Mouse (Mus musculus): ENCODE measurements around the gene Grik3.

Gene Grik3

GRCm38 (mm10) chr4:125490661-125491504 lies at the start of gene Grik3:
Grik3 (plus strand) TSS chr4:125490700.
- DNase-seq, result no peak

GRCm38 (mm10) chr4:125441821-125442220 lies 48.7 kb upstream of the Grik3 start:
- no peak for DNase-seq

- DNase-seq, result no peak
Observed at GRCm38 (mm10) chr4:125444366-125444765, 46.1 kb upstream of the Grik3 start.

GRCm38 (mm10) chr4:125450602-125451321 lies 39.7 kb upstream of the Grik3 start:
- no peak for DNase-seq

- no peak for DNase-seq
Observed at GRCm38 (mm10) chr4:125451821-125452220, 38.7 kb upstream of the Grik3 start.

- no peak for DNase-seq
Observed at GRCm38 (mm10) chr4:125456506-125456905, 34.0 kb upstream of the Grik3 start.

GRCm38 (mm10) chr4:125457152-125458093 lies 33.1 kb upstream of the Grik3 start:
- no peak for DNase-seq

GRCm38 (mm10) chr4:125459791-125460190 lies 30.7 kb upstream of the Grik3 start:
- DNase-seq, result no peak

GRCm38 (mm10) chr4:125469711-125470372 lies 20.7 kb upstream of the Grik3 start:
- DNase-seq, result no peak

GRCm38 (mm10) chr4:125474903-125475302 lies 15.6 kb upstream of the Grik3 start:
- no peak for DNase-seq

GRCm38 (mm10) chr4:125478071-125478470 lies 12.4 kb upstream of the Grik3 start:
- DNase-seq, result no peak

GRCm38 (mm10) chr4:125481256-125481655 lies 9.2 kb upstream of the Grik3 start:
- no peak for DNase-seq

- DNase-seq, result no peak
Observed at GRCm38 (mm10) chr4:125484131-125484530, 6.4 kb upstream of the Grik3 start.

GRCm38 (mm10) chr4:125485416-125486239 lies 4.9 kb upstream of the Grik3 start:
- no peak for DNase-seq

GRCm38 (mm10) chr4:125486616-125487015 lies 3.9 kb upstream of the Grik3 start:
- no peak for DNase-seq

GRCm38 (mm10) chr4:125487031-125487430 lies 3.5 kb upstream of the Grik3 start:
- no peak for DNase-seq

- DNase-seq, result no peak
Observed at GRCm38 (mm10) chr4:125488796-125489637, 1.5 kb upstream of the Grik3 start.

GRCm38 (mm10) chr4:125489901-125490590 lies 454 bp upstream of the Grik3 start:
- no peak for DNase-seq

GRCm38 (mm10) chr4:125491505-125492121 lies 1.1 kb downstream of the Grik3 start:
- no peak for DNase-seq

Data from lung, postnatal 14 days (tissue).